Mouse (Mus musculus): ENCODE data around the gene Txndc17.
A peak's percentile ranks its signal among the peaks of the same experiment; 100 is the strongest.

The Txndc17 gene

DNA sequence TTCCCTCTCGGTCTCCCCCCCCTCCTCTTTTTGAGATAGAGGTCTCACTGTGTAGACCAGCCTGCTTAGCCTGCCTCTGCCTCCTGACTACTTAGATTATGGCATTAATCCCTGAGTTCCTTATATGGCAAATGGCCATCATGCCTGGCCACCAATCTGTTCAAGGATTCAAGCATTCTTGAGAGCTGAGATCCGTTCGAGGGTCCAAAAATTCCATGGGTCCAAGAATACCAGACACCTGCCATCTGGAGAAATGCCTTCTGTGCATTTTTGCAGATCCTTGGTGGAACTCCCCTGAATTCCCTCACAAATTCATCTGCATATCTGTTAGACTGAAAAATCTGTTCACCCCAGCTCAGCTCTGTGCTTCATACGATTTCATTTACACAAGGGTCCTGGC, 16.1 kb downstream of the Txndc17 start:
- DNase-seq: peak in 1 of 2 experiments; percentile 6

DNA sequence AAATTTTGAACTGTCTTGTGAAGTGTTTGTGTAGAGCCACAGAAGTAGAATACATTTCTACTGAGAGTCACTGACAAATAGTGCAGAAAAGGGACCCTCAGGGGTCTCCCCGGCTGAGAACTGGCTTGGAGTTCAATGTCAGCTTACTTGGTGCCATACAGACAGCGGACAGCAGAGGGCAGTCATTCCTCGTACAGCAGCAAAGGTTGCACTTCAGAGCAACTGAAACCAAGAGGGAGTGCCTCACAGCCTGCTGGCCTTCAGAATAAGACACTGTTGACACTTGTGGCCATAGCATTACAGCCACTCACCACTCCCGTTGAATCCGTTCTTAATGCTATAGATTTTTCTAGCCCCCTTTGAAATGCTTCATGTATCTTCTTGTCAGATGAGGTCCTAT, 17.5 kb downstream of the Txndc17 start:
- peak; percentile 73 to 88 for DNase-seq

DNA sequence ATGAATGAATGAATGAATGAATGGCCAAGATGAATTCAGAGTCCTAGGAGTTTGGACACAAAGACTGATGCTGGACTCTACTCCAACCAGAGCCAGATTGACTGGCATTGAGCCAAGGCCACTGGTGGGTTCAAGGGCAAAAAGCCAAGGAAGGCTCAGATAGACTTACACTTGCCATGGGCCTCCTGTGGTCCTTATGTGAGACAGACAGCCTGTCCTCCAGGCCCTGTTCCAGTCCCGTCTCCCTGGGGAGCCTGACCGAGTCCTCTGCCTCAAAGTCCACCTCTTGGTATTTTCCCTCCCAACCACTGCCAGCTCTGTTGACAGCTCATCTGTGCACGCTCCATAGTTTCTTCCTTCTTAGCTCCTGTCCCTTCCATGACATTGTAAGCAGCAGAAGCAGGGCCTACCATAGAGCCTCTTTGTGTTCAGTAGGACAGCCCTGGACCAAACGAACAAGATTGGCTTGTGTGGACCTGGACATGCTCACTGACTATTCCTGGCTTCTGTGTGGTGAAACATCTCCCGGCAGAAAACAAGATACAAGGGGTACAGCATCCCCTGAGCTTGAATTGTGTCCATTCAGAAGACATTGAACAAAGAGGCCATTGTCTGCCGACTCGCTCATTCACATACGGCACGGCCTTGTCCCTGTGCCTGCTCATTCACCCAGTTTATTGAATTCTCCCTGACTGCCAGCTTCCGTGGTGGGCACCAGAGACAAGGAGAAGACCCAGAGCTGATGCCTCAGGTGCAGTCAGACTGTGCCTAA, 18.9 kb downstream of the Txndc17 start:
- peak; percentile 24 to 40 for DNase-seq

DNA sequence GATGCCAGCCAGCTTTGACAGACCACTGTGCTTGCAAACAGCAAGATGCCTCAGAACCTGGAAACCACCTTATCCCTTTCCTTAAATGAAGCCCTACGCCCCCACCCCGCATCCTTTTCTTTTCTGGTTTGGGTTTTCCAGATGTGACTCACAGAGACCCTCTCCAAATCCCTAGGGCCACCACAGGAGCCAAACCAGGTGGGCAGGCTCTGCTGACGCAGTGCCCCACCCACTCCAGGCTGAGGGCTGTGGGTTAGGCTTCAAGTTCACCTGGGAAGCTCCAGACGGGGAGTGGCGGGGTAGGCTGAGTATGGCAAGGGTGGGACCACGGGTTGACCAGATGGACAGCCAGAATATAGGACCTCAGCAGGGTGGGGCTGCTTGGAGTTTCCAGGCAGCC, 19.6 kb downstream of the Txndc17 start:
- peak in 1 of 2 experiments; percentile 25 for DNase-seq

DNA sequence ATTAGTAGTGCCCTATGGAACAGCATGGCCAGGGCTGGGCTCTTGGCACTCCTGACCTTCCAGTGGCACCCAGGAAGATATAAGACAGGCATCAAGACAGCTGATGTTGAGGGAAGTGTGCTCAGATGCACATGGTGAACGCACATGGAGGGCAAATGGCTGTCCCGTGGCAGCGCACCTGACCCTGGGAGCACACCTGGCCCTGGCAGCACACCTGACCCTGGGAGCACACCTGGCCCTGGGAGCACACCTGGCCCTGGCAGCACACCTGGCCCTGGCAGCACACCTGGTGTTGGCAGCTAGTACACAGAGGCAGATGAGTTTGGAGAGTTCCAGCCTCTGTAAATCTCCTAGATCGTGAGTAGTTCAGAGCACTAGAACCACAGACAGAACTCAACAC, 21.2 kb downstream of the Txndc17 start:
- peak in 1 of 2 experiments; percentile 17 for DNase-seq

DNA sequence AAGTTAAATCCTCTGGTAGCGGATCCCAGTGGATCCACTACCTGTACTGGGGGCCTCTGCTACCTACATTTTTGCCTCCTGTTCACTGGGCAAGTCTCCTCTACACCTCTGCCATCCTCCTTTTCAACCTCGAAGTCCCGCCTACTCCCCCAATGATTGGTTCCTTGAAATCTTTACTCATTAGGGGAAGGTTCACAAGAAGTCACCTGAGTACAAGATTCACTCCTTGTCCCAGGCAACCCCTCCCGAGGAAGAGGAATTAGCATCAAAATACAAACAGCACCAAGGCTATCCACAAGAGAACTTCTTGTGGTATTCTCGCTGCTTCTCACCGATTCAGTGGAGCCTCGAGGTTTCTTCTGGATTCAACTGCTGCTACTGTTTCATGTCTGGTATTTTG, 24.7 kb downstream of the Txndc17 start:
- no peak for DNase-seq

DNA sequence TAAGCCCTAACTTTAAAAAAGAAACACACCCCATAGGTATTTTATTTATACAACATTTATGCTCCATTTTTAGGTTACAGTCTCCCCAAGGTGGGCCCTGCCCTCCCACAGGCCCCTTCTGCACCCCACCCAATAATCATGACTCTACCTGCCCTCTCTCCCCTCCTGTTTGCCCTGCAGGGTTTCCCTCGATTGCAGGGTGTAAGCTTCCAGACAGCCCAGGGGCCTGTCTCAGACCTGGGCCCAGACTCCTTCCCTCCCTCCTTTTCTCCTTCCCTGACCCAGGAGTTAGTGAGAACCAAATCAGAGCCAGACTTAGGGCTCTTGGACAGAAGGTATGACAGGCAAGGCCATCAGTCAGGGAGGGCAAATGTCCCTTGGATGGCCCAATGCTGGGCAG, 25.6 kb downstream of the Txndc17 start:
- DNase-seq: no peak

DNA sequence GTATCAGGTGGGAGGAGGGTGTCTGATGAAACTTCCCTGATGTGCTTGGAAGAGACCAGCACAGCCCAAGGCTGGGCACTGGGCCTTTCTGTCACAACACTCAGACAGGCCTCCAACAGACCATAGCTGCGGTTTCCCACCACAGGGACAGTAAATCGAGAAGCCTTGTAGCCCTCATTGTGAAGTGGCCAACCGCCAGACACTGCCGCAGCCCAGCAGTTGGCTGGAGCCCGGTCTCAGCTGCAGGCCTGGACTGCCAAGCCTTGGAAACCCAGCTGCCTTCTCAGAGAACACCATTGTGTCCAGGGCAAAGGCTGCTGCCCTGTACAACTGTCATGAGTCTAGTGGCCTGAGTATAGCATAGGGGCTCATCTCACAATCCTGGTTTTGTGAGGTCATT, 26.7 kb downstream of the Txndc17 start:
- peak in 1 of 2 experiments; percentile 33 for DNase-seq

DNA sequence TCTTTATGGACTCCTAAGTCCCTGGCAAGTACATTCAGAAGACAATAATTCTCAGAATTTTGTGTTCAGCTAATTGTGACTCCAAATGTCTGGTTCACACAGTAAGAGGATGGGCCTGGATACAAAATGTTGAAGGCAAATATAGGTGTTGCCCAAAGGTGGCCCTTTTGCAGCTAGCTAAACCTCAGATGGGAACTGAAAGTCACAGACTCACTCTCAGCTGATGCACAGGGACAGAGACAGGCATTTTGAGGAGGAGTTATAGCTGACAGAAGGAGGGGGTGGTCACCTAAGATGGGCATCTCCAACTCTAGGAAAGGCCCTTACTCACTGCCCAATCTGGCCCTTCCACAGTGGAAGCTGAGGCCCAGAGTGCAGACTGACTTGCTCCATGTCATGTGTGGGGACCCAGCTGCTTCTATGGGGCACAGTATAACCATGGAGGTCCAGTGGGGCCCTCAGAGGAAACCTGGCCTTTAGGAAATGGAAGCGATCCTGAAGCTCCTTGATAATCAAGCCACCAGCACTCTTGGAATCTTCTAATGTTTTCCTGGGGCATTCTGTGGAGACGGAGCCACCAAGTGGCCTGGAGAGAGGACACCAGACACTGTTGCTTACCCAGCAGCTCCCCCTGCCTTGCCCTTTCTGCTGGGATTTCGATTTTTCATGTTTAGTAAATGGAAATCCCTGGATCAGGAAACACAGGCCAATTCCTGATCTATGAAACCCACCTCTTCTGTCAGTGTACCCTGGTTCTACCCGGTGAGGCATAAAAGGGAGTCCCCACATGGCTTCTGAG, 32.9 kb downstream of the Txndc17 start:
- DNase-seq: peak in 1 of 2 experiments; percentile 31

DNA sequence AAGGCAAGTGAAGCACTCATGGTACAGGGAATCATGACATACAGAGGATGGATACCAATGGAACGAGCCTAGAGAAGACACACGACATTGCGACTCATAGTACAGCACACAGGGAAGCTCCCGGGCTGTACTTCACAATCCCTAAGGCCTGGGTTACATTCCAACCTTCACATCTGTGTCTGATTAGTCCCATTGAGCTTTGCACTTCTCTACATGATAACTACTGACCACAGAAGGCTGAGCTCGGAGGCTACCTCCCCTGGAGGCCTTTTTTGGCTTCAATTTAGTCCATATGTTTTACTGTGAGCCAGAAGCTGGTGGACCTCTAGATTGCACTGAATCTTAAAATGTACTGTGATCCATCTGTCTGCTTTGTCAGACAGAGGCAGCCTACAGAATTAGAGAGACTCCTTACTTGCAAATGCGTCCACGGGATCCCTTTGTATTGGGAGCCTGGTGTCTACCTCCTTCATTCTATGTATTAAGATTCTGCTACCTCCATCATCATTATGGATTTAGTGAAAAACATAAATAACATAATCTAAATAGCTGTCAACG, 37.9 kb downstream of the Txndc17 start:
- DNase-seq: no peak

DNA sequence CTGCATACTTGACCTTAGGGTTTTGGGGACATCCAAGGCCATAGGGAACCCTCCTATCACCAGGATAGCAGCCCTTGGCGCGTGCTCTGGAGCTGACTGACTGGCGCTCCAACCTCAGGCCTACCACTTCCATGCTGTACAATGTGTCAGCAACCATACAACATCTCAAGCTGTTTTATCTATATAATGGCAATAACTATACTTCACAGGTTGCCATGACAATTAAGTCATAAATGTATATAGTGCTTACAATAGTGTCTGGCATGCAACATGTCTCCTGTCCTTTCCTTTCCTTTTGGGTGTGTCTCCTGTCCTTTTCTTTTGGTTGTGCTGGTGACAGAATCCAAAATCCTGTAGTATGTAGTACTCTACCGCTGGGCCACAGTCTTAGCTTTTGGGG, 48.3 kb downstream of the Txndc17 start:
- DNase-seq: no peak

DNA sequence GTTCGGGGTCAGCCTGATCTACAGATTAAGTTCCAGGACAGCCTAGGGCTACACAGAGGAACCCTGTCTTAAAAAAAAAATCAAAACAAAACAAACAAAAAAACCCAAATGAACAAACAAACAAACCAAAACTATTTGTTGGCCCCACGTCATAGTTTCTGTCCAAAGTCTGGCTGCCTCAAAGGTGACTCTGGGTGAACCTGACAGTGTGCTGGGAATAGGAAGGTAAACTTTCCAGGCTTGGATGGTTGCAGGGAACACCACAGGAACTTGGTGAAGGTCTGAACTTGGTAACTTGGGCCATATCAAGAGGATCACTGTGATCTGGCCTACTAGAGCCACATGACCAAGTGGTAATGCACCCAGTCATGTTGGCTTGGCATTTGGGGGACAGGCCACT, 49.1 kb downstream of the Txndc17 start:
- no peak for DNase-seq
